Mouse (Mus musculus) adipose tissue, adult 10 weeks (tissue): ENCODE results near the gene Cdt1. TPM values are rescaled to one million over a fixed set of nuclear protein-coding genes. Genes with fewer than 3 reads are reported as not detected.

Experiments
- polyA plus RNA-seq: library from polyadenylated mRNA; stranded (reverse); fragments of 350-450 nt; fragmentation: Illumina TruSeq; extraction: RNeasy Lipid Tissue Mini Kit (QIAGEN cat#74804); gene quantifications from one replicate; pipeline ENCODE4 v1.2.3, GENCODE M21; 2014; ENCODE audit warnings: low read depth, low replicate concordance

The Cdt1 gene
- polyA plus RNA-seq: 2.5 TPM

DNA sequence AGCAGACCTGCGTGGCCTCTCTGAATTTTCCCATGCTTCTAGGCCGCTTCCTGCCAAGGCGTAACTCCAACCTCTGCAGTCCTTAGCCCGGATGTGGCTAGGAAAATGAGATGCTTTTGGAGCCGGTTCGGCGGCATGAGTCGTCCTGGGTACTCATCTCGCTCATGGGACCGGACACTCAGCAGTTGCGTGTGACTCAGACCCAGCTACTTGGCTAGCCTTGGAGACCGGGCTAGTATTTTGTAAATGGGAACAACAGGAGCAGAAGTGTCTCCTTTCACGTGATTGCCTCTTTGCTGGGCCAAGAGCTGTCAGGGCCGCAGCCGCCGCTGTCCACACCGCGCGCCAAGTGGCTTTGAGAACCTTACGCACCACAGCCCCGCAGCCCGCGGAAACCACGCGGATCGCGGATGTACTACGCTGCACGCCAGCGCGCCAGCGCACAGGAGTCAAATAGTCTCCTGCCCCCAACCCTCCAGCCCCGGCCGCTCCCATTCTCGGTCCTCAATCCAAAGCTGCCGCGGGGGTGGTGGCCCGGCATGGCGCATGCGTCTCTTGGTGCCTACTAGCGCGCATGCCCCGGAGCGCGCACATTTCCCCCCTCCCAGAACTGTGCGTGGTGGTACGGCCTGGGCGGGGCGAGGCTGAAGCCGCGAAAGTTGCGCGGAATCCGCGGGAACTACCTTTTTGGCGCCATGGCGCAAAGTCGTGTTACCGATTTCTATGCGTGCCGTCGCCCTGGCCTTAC lies at the start of gene Cdt1:
Gene Cdt1, plus strand, starts transcription at position 655 of the 748 bp plus-strand sequence.

DNA sequence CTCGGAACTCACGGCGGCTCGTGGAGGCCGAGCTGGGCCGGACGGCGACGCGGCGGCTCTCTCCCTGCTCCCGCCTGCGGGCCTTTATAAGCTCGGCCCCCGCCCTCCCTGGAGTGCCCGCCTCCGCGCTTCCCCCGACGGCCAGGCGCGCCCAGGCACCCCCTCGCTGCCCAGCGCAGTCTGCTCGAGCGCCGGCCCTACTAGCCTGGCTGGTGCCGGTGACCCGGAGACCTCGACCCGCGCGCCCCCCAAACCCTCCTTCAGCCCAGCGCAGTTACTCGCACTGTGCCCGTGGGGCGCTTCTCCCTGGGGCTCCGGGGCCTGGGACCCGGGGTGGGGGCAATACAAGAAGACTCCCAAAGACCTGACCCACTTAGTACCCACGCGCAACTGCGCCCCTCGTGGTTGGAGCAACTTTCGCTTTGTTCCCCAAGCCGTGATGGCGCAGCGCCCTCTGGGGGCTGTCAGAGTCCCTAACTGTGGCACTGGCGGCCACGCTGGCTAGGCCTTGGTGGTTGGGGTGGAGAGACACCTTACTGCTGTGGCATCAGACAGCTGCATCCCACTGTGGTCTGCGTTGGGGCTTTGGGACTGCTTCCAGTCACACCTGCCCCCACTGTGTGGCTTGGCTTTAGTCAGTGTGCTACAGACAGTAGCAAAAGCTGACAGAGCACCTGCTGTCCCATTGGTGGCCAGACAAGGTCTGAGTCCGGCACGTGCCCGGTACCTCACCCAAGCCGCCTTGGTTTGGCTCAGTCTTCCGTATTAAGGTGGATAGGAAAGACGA lies 16.4 kb upstream of the Cdt1 start, which contains the start of gene Piezo1:
Gene Piezo1, minus strand, starts transcription at position 65 of the 787 bp plus-strand sequence.

DNA sequence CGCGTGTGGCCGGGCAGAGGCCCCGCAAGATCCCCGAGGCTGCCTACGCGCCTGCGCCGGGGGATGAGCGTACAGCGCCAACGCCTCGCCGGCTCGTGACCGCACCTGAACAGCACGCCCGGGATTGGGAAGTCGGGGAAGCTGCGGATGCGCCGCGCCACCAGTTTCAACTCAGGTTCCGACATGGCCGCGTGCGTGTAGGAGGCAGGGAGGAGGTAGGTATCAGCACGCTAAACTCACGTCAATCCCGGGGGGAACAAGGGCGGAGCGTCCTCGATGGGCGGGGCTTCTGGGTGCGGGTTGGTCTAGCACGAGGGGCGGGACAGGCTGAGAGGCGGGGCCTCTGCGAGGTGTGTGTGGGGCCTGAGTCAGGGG lies 8.8 kb downstream of the Cdt1 start, which contains the start of gene Aprt:
Gene Aprt, minus strand, starts transcription at position 262 of the 375 bp plus-strand sequence.

DNA sequence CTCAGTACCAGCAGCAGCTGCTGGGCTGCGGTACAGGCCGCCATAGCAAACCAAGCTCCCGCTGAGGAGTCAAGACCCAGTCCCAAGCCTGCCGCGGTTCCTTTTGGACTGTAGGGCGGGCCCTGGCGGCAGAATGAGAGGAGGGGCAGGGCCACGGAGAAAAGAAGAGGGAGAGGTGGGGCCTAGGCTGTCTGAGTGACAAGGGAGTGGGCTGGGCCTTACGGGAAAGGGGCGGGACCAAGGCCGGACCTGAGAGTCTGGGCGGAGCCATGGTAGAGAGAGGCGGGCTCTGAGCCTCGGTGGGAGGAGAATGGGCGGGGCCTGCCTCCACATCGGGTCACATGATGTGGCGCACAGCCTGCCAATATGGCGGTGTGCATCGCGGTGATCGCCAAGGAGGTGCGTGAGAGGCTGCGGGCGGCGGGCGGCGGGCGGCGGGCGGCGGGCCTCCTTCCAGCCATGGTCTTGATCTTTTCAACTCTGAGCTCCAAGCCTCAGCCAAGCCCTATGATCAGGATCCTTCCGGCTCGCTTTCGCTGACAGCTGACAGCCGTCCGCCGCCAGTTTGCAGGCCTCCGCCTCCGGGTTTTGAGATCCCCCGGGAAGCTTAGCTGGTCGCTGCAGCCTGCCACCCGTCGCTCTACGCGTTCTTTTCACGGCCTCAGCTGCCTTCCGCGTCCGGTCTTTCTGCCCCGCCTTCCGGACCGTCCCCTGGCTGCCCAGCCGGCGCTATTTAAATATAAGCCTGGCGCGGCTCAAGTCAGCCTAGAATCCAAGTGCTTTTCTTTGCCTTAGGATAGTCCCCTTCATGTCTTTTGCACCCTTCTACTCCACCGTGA lies 43.7 kb downstream of the Cdt1 start, which contains the start of the genes Galns and Trappc2l:
Gene Galns, minus strand, starts transcription at position 169 of the 839 bp plus-strand sequence.
Gene Trappc2l, plus strand, starts transcription at position 346 of the 839 bp plus-strand sequence.

DNA sequence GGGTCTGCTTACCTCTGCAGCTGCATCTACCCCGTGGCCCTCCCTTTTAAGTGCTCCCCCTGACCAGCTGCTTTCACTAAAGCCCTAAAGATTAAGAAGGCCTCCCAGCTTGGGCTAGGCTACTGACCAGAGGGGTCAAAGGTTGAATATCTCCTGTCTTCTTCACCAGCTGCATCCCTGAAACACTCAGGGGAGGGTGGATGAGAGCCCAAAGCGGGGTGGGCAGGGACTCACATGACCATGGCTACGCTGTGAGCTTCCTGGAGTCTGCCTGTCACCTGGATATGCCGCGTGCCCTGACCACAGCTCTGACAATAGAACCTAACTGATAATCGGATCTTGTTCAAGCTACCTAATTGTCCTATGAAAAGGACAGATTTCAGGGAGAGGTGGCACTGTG lies 54.9 kb downstream of the Cdt1 start, which contains the start of gene Pabpn1l:
Gene Pabpn1l, minus strand, starts transcription at position 13 of the 400 bp plus-strand sequence.

Other genes with a start within 250 kb of the Cdt1 start
- gene Trhr2, start 207.3 kb upstream of the Cdt1 start, polyA plus RNA-seq: not detected
- 28.3 TPM for gene Zc3h18, start 191.4 kb upstream of the Cdt1 start, polyA plus RNA-seq
- not detected for gene Il17c, start 146.0 kb upstream of the Cdt1 start, polyA plus RNA-seq
- 74.7 TPM for gene Cyba, start 135.1 kb upstream of the Cdt1 start, polyA plus RNA-seq
- gene Mvd, start 124.6 kb upstream of the Cdt1 start, polyA plus RNA-seq: 18.9 TPM
- 0.99 TPM for gene Snai3, start 107.3 kb upstream of the Cdt1 start, polyA plus RNA-seq
- 31.9 TPM for gene Rnf166, start 92.0 kb upstream of the Cdt1 start, polyA plus RNA-seq
- 14.8 TPM for gene Ctu2, start 91.9 kb upstream of the Cdt1 start, polyA plus RNA-seq
- 60.3 TPM for gene Piezo1, start 16.7 kb upstream of the Cdt1 start, polyA plus RNA-seq
- gene Aprt, start 8.9 kb downstream of the Cdt1 start, polyA plus RNA-seq: 31.6 TPM
- 16.0 TPM for gene Galns, start 43.4 kb downstream of the Cdt1 start, polyA plus RNA-seq
- 46.1 TPM for gene Trappc2l, start 43.6 kb downstream of the Cdt1 start, polyA plus RNA-seq
- not detected for gene Pabpn1l, start 54.7 kb downstream of the Cdt1 start, polyA plus RNA-seq
- gene Cbfa2t3, start 131.1 kb downstream of the Cdt1 start, polyA plus RNA-seq: 5.3 TPM
- gene Acsf3, start 207.5 kb downstream of the Cdt1 start, polyA plus RNA-seq: 18.7 TPM